Mouse (Mus musculus) gonadal fat pad, adult 2 months (tissue): ENCODE data around the gene Car12. TPM values are rescaled to one million over a fixed set of nuclear protein-coding genes. Genes with fewer than 3 reads are reported as not detected.

Experiments
- DNase-seq: peaks from one replicate; pipeline ENCODE4 v3.0.0-alpha.2; 2012; ENCODE audit warnings: low read depth
- polyA plus RNA-seq: library from polyadenylated mRNA; depleted of rRNA; stranded (reverse); fragments of >200 nt; gene quantifications from 2 replicates; pipeline ENCODE4 v1.2.3, GENCODE M21; 2012

Car12 gene
- polyA plus RNA-seq, 1 experiment, result 20.6 TPM

DNA sequence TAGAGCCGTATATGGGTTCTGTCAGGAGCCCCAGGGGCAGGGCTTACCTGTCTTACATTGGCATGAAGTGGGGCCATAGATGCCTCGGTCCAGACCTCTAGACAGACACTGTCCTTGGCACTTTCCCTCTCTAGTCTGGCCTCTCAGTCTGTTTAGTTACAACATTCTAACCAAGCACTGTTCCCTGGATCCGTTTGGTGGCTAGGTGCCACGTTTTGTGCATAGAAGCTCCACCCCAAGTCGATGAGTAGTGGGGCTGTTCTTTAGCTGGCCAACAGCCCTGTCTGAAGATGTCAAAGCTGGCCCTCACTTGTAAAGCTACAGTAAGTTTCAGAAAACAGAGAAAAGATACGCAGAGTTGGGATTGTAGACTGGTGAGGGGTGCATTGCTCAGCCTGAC, 2.9 kb upstream of the Car12 start:
- DNase-seq, result no peak

DNA sequence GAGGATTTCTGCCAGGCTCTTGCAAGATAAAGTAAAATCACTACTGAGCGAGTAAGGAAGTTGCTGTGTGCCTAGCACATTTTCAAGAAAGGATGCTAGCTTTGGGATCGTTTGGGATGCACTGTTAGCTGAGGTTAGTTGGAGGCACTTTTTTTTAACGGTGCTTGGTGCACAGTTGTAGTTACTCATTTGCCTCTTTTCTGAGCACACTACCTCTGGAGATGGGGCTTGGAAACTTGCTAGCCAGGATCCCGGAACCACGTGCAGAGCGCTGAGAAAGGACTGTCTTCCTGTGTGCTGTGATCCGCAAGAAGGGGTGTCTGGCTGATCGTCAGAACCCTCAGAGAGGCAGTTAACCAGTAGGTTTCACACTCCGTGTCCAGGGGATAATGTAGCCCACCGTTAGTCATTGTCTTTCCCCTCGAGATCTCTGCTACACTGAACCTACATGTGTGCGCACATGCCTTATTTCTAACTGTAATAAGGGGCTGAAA, 583 bp downstream of the Car12 start:
- no peak for DNase-seq

DNA sequence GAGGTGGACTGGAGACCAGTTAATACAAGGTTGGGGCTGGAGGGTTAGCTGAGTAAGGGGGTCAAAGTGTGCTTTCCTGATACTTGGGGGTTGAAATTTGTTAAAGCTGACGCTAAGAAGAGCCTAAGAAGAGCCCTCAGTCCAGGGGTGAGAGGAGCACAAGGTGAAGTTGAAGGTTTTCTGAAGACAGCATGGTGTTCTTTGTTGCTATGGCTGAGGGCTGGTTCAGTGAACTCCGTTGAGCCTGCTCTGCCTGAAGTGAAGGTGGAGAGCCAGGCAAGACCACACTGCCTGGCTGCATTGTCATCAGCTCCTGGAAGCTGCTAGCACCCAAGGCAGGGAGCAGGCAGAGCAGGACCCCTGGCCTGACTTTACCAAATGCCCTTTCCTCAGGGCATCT, 1.9 kb downstream of the Car12 start:
- no peak for DNase-seq

DNA sequence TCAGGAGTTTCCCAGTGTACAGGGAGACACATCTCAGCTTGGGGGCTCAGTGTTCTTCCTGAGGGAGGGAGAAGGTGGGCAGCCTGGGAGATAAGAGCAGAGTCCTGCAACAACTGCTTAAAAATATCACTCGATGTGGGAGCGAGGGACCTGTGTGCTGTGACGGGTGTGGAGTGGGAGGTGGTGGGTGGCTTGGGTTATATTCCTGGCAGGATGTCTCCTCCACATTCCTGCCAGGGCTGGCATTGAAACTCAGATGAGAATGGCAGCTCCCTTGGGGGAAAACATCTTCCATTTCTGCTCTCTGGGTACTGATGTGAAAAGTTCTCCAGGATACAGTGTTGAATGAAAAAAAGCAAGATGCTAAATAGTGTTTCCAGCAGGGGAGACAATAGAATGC, 3.0 kb downstream of the Car12 start:
- no peak for DNase-seq

DNA sequence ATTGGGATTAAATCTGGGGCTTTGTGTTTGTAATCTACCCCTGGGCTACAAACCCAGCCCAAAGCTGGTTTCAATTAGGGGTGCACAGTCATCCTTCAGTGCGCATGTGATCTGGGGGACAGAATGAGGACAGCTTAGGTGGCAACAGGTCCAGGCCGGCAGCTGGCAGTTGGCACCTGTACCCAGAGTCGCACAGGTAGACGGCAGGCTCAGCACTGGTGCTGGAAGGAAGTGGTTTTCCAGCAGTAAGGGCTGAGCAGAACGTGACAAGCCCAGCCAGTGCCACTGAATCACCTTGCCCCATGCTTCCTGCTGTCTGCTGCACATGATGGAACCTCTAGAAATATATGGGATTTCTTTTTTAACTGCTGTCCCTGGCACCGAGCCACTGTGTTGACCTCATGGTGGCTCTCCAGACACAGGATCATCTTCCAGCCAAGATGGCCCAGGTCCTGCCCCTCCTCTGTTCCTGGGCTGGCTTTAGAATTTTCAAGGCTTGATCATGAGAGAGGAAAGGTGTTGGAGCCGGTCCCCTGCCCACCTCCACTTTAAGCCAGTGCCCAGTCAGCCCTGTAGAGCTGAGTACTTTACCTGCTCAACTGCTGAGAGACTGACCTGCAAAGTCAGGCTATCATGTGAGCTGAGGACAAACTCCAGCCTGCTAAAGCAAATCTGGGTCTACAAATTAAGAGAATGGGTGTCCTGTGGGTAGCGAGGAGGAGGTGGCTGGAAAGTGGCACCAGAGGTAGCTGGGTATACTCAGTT, 7.4 kb downstream of the Car12 start:
- DNase-seq, result no peak

DNA sequence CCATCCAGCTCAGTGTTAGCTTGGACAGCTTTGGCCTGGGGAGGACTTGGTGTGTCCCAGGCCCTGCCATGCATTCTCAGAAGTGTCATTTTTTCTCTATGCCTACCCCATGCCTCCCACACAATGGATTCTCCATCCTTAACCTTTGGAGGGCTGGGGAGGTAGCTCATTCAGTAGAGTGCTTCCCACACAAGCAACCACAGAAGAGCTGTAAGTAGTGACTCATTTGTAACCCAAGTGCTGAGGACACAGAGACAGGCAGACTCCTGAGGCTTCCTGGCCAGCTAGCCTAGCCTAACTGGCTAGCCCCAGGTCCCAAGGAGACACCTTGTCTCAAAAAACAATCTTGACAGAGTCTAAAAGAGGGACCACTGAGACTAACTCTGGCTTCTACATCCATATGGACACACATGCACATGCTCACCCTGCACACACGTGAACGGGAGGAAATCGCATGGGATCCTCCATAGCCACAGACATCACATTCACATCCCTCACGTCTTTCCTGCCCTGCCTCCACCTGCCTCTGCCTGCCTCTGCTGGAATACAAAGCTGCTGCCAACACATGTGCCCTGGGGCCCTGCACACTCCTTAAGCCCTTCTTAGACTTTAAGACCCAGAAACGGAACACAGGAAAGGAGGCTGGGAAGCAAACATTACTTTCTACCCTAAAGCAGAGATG, 8.8 kb downstream of the Car12 start:
- no peak for DNase-seq

DNA sequence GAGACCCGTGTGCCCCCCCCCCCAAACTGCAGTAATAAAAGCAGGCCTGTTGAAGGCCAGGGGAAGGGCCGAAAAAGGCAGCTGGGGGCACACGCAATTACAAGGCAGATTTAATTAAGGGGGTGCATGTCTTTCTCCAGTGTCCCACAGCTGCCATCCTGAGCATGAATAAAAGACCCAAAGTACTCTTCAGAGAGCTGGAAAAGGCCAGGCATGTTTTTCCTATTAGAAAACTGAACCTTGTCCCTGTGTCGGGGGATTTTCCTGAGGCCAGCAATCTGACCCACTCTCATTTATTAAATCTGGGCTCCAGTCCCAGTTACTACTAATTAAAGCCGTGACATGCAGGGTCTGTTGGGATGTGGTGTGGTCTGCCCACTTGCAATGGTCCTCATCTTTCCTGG, 9.4 kb downstream of the Car12 start:
- DNase-seq, result no peak

DNA sequence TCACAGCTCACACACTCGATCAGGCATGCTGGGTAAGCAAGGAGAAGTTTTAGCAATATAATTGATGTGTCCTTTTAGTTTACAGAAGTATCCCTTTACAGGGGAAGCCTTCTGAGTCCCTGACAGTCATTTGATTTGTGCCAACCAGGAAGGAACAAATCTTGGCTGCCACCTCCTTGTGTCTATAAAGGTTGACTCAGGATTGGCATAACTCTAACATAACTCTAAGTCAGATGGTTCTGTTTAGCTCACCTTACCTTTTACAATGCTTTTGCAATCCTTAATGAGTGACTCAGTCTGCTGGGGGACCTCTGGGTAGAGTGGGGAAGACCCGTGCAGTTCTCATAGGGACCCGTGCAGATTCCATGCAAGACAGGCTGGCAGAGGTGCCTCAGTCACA, 12.1 kb downstream of the Car12 start:
- no peak for DNase-seq

DNA sequence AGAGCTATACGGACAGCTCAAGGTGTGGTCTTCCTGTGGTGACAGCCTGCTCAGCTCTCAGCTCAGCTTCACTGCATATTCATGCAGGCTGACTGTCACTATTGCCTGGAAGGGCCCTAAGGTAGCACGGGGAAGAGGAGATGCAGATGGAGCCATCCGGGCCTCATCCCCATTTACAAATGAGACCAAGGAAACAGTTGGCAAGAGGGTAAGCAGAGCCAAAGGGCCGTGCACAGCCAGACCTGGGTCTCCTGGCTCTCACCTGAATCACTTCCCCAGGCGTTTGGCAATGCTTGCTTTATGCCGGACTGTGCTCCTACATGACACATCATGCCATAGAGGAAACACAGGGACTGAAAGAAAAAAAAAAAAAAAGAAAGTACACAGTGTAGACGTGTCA, 13.8 kb downstream of the Car12 start:
- DNase-seq, result no peak

DNA sequence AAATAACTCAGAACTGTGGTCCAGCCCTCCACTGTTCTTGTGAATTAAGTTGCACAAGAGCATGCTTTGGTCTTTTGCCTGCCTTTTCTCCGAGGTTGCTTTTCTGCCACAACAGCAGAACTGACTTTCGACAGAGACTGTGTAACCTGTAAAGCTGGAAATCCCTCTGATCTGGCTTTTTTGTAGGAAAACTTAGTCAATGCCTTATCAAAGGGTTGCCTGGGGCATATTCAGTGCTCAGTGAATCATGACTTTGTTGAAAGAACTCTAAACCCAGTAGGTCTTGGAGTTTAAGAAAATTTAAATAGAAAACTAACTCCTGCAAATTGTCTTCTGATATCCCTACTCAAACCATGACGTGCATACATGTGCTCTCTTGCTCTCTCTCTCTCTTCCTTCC, 17.1 kb downstream of the Car12 start:
- no peak for DNase-seq

DNA sequence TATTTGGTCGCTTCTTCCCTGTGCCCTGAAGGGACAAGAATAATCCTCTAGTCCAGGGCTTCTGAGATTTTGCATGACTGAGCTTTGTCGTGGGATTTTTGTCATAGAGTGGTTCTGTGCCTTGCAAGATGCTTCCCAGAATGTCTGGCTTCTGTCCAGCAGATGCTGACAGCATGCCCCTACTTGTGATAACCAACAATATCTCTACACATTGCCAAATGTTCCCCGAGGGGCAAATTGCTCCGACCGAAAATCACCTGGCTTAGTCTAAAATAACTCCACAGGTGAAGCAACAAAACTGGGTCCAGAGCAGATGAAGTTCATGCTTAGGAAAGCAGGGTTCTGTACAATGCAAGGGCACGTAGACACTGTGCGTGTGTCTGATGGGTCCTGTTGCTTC, 17.8 kb downstream of the Car12 start:
- DNase-seq, result no peak

DNA sequence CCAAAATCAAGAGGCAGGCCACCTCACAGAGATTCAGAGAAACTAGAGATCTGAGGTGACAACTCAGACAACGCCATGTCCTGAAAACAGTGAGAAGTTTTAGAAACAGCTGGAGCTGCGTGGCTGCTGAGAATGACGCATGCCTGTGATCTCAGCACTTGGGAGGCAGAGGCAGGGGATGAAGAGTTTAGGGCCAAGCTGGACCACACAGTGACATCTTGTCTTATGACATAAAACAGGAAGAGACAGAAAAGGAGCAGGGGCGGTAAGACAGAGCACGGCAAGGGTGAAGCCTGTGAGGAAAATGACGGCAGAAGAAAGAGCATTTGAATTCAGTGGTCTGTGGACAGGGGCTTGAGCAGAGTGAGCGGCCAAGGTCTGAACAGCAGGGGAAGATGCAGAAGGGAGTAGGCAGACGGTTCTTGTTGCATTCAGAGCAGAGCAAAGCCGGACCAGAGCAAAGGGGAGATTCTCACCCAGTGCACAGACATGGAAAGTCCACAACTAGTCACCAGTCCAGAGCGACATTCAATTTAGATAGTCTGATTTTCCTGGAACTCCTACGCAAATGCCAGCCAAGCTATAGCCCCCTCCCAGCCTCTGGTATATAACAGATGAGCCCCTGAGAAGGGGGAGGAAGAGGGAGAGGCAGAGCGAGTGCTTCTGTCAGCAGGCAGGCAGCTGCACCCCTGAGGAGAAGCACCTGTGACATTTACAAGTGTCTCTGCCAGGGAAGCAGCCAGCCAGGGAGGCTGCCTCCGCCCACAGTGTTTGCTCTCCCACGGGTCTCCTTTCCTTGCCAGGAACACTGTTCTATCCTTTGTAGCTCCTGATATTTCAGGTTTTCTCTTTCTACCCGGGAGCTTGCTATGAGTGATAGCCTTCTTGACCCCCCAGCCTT, 19.6 kb downstream of the Car12 start:
- DNase-seq, result no peak

DNA sequence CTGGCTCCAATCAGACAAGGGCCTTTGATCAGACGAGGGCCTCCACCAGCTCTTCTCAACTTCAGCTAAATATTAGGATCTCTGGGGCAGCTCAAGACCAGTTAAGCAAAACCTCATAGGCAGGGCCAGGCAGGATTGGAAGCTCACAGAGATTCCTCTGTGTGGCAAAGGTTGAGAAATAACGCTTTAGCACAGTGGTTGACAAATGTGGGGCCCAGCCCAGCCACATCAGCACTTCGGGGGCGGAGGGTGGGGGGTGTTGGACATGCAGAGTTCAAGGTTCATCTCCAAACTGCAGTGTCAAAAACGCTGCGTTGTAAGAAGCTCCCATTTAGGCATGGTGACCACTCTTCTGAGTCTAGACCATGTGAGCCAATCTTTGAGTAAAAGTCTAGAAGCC, 21.1 kb downstream of the Car12 start:
- DNase-seq, result no peak

DNA sequence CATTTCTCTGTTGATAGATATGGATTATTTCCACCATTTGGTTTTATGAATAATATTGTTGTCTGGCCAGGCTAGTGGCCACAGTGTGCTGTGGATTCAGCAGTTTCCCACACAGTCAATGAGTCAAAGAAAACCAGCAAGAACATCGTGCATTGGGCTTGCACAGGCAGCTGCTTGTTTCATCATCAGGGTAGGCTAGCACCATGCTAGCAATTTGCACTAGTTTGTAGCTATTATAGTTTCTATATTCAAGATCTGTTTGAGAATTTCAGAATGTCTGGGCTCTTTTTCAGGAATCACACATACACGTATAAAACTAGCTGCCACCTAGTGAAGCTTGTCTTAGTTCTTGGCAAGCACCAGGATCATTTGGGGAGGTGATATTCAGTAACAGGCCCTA, 21.6 kb downstream of the Car12 start:
- no peak for DNase-seq

DNA sequence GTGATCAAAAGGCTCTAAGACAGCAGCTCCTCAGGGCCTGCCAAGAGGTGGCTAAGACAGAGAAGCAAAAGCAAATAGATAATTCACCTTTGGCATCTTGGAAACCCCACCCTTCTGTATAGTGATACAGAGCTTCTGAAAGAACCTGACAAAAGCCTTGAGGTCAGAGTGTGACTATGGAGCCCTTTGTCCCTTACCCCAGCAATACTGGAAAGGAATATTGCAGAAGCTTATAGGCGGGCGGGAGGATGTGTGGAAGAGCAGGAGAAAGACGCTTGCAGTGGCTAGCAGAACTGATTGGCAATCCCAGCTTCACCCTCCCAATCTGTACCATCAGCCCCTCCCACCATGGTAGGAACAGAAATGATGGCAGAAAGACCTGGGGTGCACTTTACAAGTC, 22.5 kb downstream of the Car12 start:
- no peak for DNase-seq

DNA sequence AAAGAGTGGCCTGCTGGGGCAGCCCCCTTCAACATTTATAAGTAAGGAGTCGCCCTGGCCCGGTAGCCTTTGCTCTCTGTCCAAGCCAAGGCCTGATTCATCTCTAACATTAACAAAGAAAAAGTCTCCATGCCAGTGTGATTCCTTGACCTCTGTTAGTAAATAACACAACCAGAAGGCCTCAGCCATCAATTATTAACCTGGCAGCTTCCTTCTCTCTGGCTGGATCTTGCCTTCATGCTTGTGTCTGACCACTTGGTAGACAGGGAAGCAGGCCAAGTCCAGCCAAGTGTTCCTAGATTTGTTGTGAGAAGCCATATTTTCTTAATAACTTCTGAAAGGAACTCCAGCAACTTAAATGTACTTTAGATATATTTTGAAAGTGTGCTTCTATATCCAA, 23.1 kb downstream of the Car12 start:
- DNase-seq, result no peak

DNA sequence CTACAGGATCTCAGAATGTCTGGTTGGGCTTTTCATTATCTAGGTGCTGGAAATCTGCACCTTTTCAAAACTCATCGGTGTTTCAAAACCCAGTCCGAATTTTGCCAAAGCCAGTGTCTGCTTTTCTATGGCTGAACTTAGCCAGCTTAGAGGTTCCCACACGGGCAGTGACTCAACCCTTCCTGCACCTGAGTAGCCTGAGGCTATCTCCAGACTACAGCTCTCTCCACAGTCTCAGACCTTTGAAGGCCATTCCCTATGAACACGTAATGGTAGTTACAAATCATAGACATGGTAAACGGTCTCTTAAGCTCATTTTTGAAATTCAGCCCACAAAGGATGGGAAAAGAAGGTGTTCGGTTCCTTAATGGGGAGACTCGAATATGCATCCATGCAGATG, 26.0 kb downstream of the Car12 start:
- no peak for DNase-seq

DNA sequence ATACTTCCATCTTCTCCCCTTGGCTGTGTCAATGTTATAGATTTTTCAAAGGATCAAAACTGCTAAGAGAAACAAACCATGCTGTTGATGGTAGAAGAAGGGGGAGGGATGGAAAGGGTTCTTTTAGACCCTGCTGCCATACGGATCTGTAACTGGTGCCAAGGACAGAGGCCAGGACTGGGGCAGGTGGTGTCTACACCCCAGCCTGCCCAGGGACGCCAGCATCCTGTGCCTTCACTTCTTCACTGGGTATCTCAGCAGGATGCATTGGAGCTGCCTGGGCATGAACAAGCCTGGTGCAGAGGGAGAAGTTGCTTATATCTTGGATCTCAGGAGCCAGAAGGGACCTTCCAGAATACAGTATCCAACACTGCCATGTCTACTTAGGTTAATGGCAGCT, 31.0 kb downstream of the Car12 start:
- DNase-seq, result no peak

DNA sequence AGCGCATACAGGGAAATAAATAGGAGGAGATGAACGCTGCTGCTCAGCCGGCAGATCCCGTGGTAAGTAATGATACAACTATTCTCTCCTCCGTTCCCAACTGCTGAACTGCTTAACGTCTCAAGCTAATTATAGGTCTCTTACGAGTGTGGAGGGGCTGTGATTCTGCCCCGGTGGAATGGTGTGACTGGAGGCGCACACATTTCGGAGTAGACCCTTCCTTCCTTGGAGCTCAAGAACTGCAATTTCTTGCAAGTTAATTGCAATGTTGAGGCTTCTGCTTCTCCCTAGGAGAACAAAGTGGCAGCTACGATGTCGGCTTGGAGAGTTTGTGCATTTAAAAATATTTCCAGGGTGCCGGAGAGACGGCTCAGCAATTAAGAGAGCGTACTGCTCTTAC, 34.9 kb downstream of the Car12 start:
- no peak for DNase-seq

DNA sequence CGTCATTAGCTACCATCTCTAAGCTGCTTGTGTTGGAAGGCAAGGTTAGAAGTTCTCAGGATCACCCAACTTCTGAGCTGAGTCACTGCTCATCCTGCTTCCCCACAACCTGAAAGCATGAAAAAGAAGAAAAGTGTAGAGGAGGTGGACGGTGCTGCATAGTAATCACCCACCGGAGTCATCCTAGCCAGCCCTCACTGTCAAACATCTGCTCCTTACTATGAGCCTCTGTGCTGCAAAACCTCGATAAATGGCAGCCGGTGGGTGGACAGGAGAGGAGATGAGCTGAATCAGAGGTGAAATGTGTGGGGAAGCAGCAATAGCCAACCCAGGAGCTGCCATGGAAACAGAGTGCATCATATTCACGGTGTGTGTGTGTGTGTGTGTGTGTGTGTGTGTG, 39.4 kb downstream of the Car12 start:
- no peak for DNase-seq

DNA sequence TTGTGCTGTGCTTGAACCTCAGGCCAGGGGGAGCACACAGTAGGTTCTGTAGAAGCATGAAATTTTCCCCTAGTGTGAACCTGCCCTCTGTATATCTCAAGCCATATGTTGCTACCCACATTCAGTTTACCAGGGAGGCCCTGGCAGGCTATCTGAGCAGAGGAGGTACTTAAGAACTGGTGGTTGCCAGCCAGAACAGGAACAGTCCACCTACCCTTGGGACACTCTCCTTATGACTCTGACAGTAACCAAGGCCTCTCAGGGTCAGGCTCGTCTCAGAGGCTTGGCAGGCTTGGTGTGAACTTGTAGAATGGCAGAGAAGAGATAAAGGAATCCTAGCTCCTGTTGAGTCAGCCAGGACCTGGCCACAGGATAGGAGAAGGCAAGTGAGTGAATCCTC, 47.5 kb downstream of the Car12 start:
- DNase-seq, result no peak

DNA sequence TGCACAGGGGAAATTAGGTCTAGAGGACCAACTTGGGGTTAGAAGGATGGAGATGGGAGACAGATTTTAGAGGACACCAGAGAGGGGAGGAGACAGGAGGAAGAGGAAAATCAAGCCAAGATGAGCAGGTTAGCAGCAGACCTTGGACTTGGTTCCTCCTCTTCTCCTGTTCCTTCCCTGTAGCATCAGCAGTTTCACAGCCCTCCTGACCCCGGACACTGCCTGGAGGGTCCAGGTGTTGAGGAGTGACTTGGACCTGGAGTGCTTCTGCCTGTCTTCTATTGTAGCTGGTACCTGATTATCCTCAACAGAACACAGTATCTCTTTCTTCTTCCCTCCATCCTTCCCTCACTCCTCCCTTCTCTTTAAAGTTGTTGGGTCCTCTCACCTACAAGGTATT, 55.2 kb downstream of the Car12 start:
- no peak for DNase-seq

DNA sequence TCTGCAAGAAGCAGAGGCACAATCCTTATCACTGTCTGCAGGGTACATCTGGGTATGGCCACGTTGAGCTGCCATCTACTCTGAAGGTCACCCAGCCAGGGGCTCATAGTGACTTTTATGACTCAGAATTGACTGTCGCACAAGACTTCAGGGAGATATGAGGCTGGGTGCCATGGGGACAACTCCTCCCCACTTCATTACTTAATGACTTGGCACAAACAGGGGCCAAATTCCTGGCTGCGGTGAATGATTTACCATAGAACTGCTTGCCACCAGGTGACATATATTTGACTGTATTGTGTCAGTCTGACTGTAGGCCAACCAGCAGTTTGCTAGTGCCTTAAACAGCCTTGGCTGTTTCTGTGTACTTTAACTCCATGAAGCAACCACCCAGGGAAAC, 55.8 kb downstream of the Car12 start:
- DNase-seq, result no peak
